Mouse (Mus musculus): ENCODE data around the gene Scd2. TPM values are rescaled to one million over a fixed set of nuclear protein-coding genes. Genes with fewer than 3 reads are reported as not detected.
"Not testable (repeated sequence)": the region's sequence is repeated elsewhere in the genome, so short reads cannot be mapped to it uniquely, and the experiment has no call there.

Gene Scd2
- total RNA-seq, 2 experiments from 2014 or later = 9.1 to 9.4 TPM

DNA sequence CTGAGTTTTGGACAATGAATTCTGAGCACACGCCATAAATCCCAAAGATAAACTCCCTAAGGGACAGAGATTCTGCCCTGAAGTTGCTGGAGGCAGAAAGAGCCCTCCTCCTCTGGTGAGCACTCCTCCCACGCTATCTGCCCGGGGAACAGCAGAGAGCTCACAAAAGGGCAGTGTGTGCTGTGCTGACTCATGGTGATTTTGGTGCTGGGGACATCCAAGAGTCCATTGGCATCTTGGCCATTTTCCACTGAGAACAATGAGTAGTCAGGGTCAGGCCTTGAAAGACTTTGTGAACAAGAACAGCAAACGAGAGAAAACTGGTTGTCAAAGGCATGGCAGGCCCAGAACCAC lies 18.5 kb downstream of the Scd2 start:
- DNase-seq = peak in 1 of 2 experiments; percentile 23

GRCm38 (mm10) chr19:44313066-44313465 lies 19.6 kb downstream of the Scd2 start:
- peak in 1 of 2 experiments; percentile 12 for DNase-seq

GRCm38 (mm10) chr19:44314327-44314759 lies 20.9 kb downstream of the Scd2 start:
- peak; percentile 92 to 95 for DNase-seq

DNA sequence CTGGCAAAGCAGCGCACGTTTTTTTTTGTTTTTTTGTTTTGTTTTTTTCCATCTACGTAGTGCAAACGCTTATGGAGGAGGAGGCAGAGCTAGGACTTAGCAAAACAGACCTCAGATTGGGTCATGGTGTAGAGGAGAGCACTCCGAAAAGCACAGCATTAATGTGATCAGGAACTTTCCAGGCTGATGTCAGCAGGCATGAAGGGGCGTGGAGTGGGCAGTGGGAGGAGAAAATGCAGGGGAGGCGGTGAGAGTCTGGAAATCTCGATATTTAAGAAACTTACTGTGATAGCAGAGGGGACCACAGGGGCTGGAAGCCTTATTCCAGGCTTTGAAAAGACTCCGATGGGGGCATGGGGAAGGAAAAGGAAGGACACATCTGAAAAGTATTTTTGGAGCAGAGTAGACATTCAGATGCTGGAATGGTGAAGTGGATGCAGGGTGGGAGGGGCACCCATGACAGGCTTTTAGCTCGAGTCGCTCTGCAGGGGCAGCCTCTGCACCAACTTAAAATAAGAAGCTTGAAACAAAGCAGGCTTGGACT lies 21.5 kb downstream of the Scd2 start:
- peak; percentile 75 to 84 for DNase-seq

DNA sequence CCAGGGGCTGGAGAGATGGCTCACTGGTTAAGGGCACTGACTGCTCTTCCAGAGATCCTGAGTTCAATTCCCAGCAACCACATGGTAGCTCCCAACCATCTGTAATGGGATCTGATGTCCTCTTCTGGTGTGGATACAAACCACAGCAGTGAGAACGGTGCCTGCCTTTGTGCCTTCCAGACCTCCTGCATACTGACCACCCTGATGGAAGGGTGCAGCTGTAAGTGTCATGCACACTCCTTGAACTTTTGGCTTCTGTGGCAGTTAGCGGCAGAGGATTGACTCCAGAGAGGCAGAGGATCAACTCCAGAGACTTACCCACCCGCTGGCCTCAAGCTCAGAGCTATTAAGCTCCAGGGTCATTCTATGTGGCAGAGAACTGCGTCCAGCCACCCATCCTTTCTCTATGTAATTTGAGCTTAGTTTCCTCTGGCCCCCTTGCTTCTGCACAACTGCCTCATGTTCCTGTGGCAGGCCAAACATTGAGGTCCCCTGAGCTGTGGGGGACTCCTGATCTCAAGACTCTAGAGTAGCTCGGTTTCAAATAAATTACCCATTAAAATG lies 23.4 kb downstream of the Scd2 start:
- no peak for DNase-seq

GRCm38 (mm10) chr19:44317391-44317790 lies 23.9 kb downstream of the Scd2 start:
- DNase-seq = no peak

- no peak for DNase-seq
Observed at GRCm38 (mm10) chr19:44318545-44318944, 25.1 kb downstream of the Scd2 start.

DNA sequence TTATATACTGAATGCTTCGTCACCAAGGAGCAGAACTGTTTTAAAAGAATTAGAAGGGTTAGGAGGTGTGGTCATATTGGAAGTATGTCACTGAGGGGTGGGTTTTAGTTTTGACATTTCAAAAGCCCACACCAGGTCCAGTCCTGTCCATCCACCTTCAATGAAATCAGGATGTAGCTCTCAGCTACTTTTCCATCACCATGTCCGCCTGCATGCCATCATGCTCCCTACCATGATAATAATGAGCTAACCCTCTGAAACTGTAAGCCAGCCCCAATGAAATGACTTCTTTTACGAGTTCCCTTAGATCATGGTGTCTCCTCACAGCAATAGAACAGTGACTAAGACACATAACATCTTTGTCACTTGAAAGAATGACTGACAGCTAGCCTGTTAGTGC lies 26.8 kb downstream of the Scd2 start:
- no peak for DNase-seq

DNA sequence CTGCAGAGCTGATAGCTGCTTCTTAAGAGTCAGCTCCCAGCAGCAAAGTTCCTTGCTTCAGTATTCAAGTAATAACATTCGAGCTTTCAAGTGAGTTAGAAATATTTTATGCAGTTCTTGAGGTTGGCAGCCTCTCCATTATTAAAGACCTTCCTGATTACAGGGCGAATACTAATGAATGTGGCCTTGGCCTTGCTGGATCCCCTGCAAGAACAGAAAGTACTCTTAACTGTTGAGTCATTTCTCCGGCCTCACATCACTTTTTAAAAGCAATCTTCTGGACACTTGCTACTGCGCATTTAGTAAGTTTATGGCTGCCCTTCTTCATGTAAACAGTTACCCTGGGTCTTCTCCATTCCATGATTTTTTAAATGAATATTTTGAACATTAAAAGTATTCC lies 27.7 kb downstream of the Scd2 start:
- peak in 1 of 2 experiments; percentile 35 for DNase-seq

- DNase-seq = no peak
Observed at GRCm38 (mm10) chr19:44321631-44322030, 28.2 kb downstream of the Scd2 start.

- DNase-seq = no peak
Observed at GRCm38 (mm10) chr19:44329566-44329965, 36.1 kb downstream of the Scd2 start.

- DNase-seq = not testable (repeated sequence)
Observed at GRCm38 (mm10) chr19:44331128-44331527, 37.7 kb downstream of the Scd2 start.

DNA sequence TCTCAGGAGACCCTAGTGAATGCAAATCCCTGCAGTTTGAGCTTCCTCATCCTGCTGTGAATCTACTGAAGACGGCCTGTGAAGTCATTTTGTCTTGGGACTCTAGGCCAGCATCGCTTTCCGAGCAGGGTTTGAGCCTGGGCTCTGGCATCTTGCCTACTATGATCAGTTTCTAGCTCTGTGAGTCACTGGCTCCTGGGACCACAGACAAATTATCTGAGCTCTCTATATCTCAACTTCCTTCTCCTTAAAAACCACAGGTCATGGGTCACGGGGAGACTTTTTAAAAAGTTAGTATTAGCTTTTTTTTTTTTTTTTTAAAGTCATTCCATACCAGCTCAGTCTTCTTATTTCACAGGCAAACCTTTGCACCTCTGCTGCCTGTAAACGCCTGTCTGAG lies 38.4 kb downstream of the Scd2 start:
- DNase-seq = peak; percentile 15 to 36

- no peak for DNase-seq
Observed at GRCm38 (mm10) chr19:44332326-44332725, 38.9 kb downstream of the Scd2 start.

DNA sequence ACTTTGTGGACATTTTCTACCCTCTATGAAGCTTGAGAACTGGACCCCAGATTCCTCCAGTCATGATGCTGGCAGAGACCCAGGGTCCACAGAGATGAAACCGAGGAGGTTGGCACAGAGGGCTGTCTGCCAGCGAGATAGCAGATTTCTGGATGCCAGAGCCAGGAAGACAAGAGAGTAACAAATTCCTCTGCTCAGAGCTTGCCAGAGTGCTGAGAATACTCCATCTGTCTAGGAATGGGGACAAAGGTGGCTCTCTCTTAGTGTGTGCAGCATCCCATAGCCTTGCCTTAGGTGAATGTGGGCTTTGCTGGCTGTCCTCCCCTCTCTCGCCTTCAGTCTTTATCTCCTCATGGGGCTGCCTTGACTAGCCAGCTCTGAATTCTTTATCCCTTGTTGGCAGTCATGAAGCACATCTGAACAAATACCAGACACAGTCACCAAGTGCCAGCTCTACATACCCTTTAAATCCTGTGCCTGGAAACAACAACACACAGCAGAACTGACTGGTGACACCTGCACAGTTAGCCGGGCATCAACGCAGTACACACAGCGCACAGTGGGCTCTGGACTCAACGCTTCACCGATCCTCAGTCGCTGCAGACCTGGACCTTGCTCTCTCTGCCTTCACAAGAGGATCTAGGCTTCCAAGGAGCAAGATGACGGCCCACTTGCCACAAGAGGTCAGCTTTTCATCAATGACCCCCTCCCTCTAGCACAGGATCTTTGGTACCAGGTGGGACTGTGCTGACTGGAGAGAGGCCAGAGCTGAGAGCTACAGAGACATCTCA lies 39.6 kb downstream of the Scd2 start, which contains the start of gene Scd4:
TSS of gene Scd4 (plus strand) at position 260 of the 791 bp plus-strand sequence.
- peak; percentile 44 to 53 for DNase-seq

DNA sequence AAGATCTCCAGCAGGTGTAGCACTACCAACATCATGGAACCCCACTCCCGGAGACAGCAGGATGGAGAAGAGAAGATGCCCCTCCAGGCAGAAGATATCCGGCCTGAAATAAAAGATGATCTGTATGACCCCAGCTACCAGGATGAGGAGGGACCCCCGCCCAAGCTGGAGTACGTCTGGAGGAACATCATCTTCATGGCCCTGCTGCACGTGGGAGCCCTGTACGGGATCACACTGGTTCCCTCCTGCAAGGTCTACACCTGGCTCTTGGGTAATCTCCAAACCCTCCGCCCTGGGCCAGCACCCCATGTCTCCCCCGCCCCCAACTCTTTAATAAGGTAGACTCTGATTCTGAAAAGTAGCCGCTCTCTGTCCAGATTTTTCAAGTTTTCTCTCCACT lies 40.5 kb downstream of the Scd2 start:
- no peak for DNase-seq

DNA sequence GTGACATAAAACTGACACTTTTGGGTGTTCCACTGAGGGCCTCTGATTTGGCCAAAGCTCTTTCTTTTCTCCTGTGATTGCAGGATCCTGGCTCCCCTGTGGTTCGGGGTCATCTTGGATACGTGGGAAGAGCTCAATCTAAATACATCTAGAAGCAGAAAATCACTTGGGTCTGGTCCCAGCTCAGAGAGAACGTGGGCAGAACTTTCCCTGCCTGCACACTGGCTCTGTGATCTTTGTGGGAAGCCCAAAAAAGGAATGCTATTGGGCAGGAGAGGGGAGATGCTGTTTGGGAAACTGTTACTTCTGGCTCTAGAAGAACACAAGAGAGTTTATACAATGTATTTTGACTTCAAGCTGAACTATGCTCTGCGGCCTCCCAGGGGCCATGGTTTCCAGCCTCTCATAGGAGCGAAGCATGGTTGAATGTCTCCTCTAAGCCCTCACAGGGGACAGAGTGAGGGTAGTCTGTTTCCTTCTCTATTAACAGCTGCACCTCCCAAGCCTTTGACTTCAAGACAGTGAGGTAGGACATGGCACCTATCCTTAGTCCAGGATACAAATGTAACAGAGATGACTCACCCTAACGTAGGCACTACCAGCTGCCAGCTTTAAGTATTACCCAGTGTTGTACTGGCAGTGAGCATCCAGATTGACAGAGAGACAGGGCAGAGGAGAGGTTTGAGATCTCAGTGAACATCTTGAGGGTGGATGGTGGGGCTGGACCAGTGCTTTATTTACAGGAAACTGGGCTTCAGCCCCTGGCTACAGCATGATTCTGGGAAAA lies 42.6 kb downstream of the Scd2 start:
- no peak for DNase-seq

DNA sequence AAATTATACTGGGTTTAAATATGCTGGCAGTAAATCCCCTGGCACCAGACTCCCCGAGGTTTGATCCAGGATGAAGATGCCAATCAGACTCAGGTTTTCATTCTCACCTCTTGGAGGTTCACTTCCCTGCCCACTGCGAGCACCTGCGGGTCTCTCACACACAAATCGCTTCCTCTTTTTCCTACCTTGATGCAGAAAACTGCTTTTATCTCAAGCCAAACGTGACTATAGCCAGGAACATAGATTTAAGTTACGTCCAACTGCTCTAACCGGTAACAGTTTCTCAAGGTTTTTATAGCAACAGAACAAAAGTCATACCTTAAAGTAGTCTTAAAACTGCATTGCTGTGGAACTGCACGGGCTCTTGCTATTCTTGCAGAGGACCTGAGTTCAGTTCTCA lies 56.2 kb downstream of the Scd2 start:
- no peak for DNase-seq

DNA sequence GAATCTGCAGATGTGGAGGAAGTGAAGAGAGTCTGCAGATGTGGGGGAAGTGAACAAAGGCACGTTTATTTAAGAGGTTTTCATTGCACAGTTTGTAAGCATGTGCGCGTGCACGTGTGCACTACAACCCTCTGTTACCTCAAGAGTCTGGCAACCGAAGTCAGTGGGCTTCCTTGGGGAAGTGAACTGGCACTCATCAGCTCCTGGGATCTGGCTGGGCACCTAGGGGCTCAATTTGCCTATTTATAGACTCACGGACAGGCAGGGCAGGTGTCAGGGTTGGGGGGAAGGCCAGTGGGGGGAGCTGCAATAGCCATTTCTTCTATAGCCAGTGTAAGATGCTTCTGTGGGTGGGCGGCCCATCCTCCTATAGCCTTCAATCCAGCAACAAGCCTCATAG lies 58.3 kb downstream of the Scd2 start:
- no peak for DNase-seq
